Mouse (Mus musculus): ENCODE data around the gene Map3k5.

DNA sequence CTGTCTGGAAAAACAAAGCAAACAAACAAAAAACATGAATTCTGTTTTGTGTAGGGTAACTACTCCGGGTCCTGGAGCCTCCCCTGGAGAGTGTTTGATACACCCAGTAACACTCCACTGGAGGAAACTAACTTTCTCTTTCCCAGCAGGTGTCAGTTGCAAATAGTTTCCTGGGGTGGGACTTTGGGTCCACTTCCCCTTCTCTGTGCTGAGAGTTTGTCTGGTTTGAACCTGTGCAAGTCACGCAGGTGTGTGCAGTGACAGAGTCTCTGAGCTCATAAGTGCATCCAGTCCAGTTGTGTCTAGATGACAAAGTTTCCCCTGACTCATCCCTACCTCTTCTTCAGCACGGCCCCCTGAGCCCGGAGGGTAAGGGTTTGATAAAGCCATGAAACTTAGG is 20.5 kb upstream of the Map3k5 start:
- TF ChIP-seq CTCF (IDR thresholded peaks at IDR 0.05; ENCODE audit: extremely low read depth, insufficient read depth, insufficient read length, insufficient replicate concordance) (no peak), POLR2A (IDR thresholded peaks at IDR 0.05; ENCODE audit: low read depth, low read length) (no peak)

Measured in spleen, adult 2 months (tissue).